Mouse (Mus musculus) B cell, adult 2 months (primary cell): Measurements from ENCODE around the gene Krtap4-2.

Experiments
- DNase-seq, 2 experiments: peaks; one replicate each; pipeline ENCODE4 v3.0.0; 2022

Gene Krtap4-2

GRCm38 (mm10) chr11:99585096-99585495, 49.8 kb downstream of the Krtap4-2 start:
- DNase-seq = no peak
